Mouse (Mus musculus) MEL (cell line): ENCODE data around the gene Zfp462. TPM values are rescaled to one million over a fixed set of nuclear protein-coding genes. Genes with fewer than 3 reads are reported as not detected.

Source experiments
- DNase-seq: peaks from one replicate; pipeline ENCODE4 v3.0.0; 2011; ENCODE audit warnings: low read depth, low spot score
- H3K27ac ChIP-seq: 2 replicates; pipeline ENCODE4 v1.5.1; 2012; ENCODE audit warnings: low read depth, mild to moderate bottlenecking, control low read depth, low read length, moderate library complexity; ENCODE audit not compliant: control insufficient read depth
- H3K27me3 ChIP-seq, 2 experiments: fragments of 150-350 bp in 1 of 2; sonication (generic) in 1 of 2; 2 replicates each; pipeline ENCODE4 v1.6.1; 2012; ENCODE audit warnings: low read length in 2 of 2, mild to moderate bottlenecking in 2 of 2, improper control_type of control experiment in 1 of 2, moderate library complexity in 1 of 2; ENCODE audit not compliant: insufficient read depth in 2 of 2, control insufficient read depth in 1 of 2
- H3K36me3 ChIP-seq, 2 experiments: 2 replicates each; pipeline ENCODE4 v1.6.1; 2012 to 2014; ENCODE audit warnings: low read length in 2 of 2, improper control_type of control experiment in 1 of 2, inconsistent platforms in 1 of 2, mild to moderate bottlenecking in 1 of 2; ENCODE audit not compliant: insufficient read depth in 2 of 2, control insufficient read depth in 1 of 2
- H3K4me1 ChIP-seq, 2 experiments: fragments of 150-350 bp in 1 of 2; sonication (generic) in 1 of 2; 2 replicates each; pipeline ENCODE4 v1.6.1; 2012; ENCODE audit warnings: low read length in 2 of 2, improper control_type of control experiment in 1 of 2, mild to moderate bottlenecking in 1 of 2; ENCODE audit not compliant: insufficient read depth in 2 of 2, control insufficient read depth in 1 of 2
- H3K4me3 ChIP-seq, 2 experiments: fragments of 150-350 bp in 1 of 2; sonication (generic) in 1 of 2; 2 replicates each; pipeline ENCODE4 v1.5.1; 2012; ENCODE audit warnings: low read depth in 2 of 2, low read length in 2 of 2, mild to moderate bottlenecking in 2 of 2, moderate library complexity in 2 of 2, control low read depth in 1 of 2, improper control_type of control experiment in 1 of 2; ENCODE audit not compliant: control insufficient read depth in 1 of 2, insufficient read depth in 1 of 2
- H3K79me2 ChIP-seq: 2 replicates; pipeline ENCODE4 v1.6.1; 2012; ENCODE audit warnings: mild to moderate bottlenecking, low read length, moderate library complexity; ENCODE audit not compliant: control insufficient read depth, poor library complexity, insufficient read depth
- H3K9ac ChIP-seq: 2 replicates; pipeline ENCODE4 v1.6.1; 2012; ENCODE audit warnings: low read depth, mild to moderate bottlenecking, control low read depth, low read length, moderate library complexity; ENCODE audit not compliant: control insufficient read depth, poor library complexity, severe bottlenecking
- H3K9me3 ChIP-seq: fragments of 150-350 bp; sonication (generic); replicated peaks from 2 replicates; pipeline ENCODE4 v1.6.1; 2012; ENCODE audit warnings: mild to moderate bottlenecking, low read length, improper control_type of control experiment, moderate library complexity; ENCODE audit not compliant: insufficient read depth
- BHLHE40 ChIP-seq: IDR thresholded peaks from 2 replicates; pipeline ENCODE4 v1.6.1; 2012; ENCODE audit warnings: low read depth, mild to moderate bottlenecking, inconsistent platforms, low read length, improper control_type of control experiment, borderline replicate concordance
- CHD1 ChIP-seq: IDR thresholded peaks from 2 replicates; pipeline ENCODE4 v1.6.1; 2012; ENCODE audit warnings: low read depth, mild to moderate bottlenecking, inconsistent platforms, low read length, improper control_type of control experiment
- CTCF ChIP-seq, 3 experiments: IDR thresholded peaks in 2 of 3; conservative IDR thresholded peaks in 1 of 3; 2 replicates each; pipeline ENCODE4 v1.5.1; 2011 to 2012; ENCODE audit warnings: low read length in 3 of 3, low read depth in 2 of 3, mild to moderate bottlenecking in 2 of 3, improper control_type of control experiment in 1 of 3, inconsistent platforms in 1 of 3, mixed read lengths in 1 of 3, moderate library complexity in 1 of 3; ENCODE audit not compliant: control insufficient read depth in 1 of 3, insufficient read depth in 1 of 3, poor library complexity in 1 of 3, severe bottlenecking in 1 of 3
- E2F4 ChIP-seq: IDR thresholded peaks from 2 replicates; pipeline ENCODE4 v1.6.1; 2011; ENCODE audit warnings: low read depth, low read length, improper control_type of control experiment, borderline replicate concordance
- ELF1 ChIP-seq: IDR thresholded peaks from 2 replicates; pipeline ENCODE4 v1.6.1; 2014; ENCODE audit warnings: low read depth, mild to moderate bottlenecking, inconsistent platforms, low read length, improper control_type of control experiment, moderate library complexity
- EP300 ChIP-seq, 2 experiments: IDR thresholded peaks; 2 replicates each; pipeline ENCODE4 v1.6.1; 2011; ENCODE audit warnings: improper control_type of control experiment in 2 of 2, low read length in 2 of 2, low read depth in 1 of 2, mild to moderate bottlenecking in 1 of 2
- JUND ChIP-seq: IDR thresholded peaks from 2 replicates; pipeline ENCODE4 v1.6.1; 2011; ENCODE audit warnings: low read depth, mild to moderate bottlenecking, improper control_type of control experiment, low read length
- KAT2A ChIP-seq: conservative IDR thresholded peaks from 2 replicates; pipeline ENCODE4 v1.6.1; 2012; ENCODE audit warnings: low read depth, low read length, improper control_type of control experiment, inconsistent platforms
- MAX ChIP-seq: IDR thresholded peaks from 2 replicates; pipeline ENCODE4 v1.6.1; 2011; ENCODE audit warnings: low read length, improper control_type of control experiment
- MAZ ChIP-seq: IDR thresholded peaks from 2 replicates; pipeline ENCODE4 v1.6.1; 2012; ENCODE audit warnings: low read depth, mild to moderate bottlenecking, inconsistent platforms, low read length, improper control_type of control experiment
- MEF2A ChIP-seq: IDR thresholded peaks from 2 replicates; pipeline ENCODE4 v1.6.1; 2014; ENCODE audit warnings: low read depth, mild to moderate bottlenecking, inconsistent platforms, low read length, improper control_type of control experiment; ENCODE audit not compliant: poor library complexity, insufficient replicate concordance, severe bottlenecking; ENCODE audit errors: extremely low read depth
- POLR2AphosphoS2 ChIP-seq: IDR thresholded peaks from 2 replicates; pipeline ENCODE4 v1.6.1; 2011; ENCODE audit warnings: low read length, improper control_type of control experiment
- SIN3A ChIP-seq: IDR thresholded peaks from 2 replicates; pipeline ENCODE4 v1.6.1; 2012; ENCODE audit warnings: low read length, improper control_type of control experiment, inconsistent platforms
- TAL1 ChIP-seq: IDR thresholded peaks from 2 replicates; pipeline ENCODE4 v1.6.1; 2012; ENCODE audit warnings: mild to moderate bottlenecking, inconsistent platforms, low read length, moderate library complexity, mixed read lengths
- USF1 ChIP-seq: IDR thresholded peaks from 2 replicates; pipeline ENCODE4 v1.6.1; 2014; ENCODE audit warnings: low read depth, mild to moderate bottlenecking, inconsistent platforms, low read length, improper control_type of control experiment, moderate library complexity
- USF2 ChIP-seq, 2 experiments: IDR thresholded peaks; 2 replicates each; pipeline ENCODE4 v1.6.1; 2011 to 2012; ENCODE audit warnings: improper control_type of control experiment in 2 of 2, low read length in 2 of 2, borderline replicate concordance in 1 of 2, inconsistent platforms in 1 of 2, low read depth in 1 of 2, mild to moderate bottlenecking in 1 of 2; ENCODE audit not compliant: insufficient read depth in 1 of 2
- ZMIZ1 ChIP-seq: IDR thresholded peaks from 2 replicates; pipeline ENCODE4 v1.6.1; 2012; ENCODE audit warnings: low read depth, mild to moderate bottlenecking, inconsistent platforms, low read length, improper control_type of control experiment, moderate library complexity
- polyA plus RNA-seq, 2 experiments: library from polyadenylated mRNA; stranded (reverse) in 1 of 2; unstranded in 1 of 2; fragments of >175 nt in 1 of 2; fragments of >200 nt in 1 of 2; gene quantifications; 2 replicates each; pipeline versions ENCODE4 v1.2.1 to v1.2.4; 2012; ENCODE audit warnings: low replicate concordance in 2 of 2, low read depth in 1 of 2; ENCODE audit not compliant: insufficient read length in 2 of 2, insufficient read depth in 1 of 2, missing spikeins in 1 of 2
- total RNA-seq: library from RNA; depleted of rRNA; stranded (reverse); fragments of 300-350 nt; gene quantifications from 2 replicates; pipeline ENCODE4 v1.2.3, GENCODE M21; 2012

Gene Zfp462
- total and polyA plus RNA-seq, 3 experiments, result not detected

DNA sequence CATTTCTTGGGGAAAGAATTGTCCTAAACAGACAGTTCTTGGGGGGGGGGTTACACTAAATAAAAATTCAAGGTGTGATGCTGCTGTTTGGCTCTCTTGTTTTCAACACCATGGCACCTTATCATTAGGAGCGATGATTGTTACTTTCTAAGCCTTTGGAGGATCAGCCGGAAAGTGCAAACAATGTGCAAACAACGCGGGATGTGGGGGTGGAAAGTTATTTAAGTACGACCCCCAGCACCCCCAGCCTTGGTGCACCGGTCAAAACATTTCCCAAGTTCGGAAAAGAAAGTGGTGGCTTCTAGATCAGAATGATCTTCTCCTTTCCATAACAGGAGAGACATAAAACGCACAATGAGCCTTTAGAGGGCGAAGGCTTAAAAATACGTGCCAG lies 1.8 kb downstream of the Zfp462 start:
- Histone ChIP-seq H3K4me3 (no peak overlapping the region), H3K27me3 (no peaks in the 10 kb centered on the region)

DNA sequence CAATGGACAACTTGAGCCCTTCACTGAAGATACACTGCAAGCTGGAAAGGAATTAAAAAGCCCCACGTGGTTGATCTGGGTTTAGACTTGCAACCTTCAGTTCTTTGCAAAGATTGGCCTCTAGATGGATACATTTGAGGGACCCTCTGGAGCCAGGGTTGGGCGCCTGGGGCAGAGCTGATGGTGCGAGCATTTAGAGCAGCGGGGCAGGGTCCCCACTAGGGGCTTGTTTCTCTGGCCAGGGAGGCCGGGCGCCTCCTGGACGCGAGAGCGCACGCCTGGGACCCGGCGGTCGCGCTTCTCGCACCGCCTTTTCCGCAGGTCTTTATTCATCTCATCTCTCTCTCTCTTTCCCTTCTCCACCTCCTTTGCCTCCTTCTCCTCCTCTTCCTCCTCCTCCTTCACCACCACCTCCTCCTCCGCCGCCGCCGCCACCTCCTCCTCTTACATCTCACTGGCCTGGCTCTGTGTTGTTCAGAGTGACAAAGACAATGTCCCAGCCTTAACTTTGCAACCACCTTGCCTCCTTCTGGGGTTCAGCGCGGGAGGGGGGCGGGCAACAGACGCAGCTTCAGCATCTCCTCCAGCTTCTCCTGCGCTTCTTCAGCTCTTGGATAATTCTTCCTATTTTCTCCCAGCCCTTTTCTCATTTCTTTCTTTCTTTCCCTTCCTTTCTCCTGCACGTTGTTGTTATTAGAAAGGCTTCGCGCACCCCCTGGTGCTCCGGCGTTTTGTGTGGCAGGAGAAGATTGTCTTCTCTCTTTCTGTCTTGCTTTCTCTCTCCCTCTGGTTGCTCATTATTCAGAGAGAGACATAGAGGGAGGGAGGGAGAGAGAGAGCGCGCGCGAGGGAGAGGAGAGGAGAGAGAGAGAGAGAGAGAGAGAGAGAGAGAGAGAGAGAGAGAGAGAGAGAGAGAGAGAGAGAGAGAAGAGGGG lies 2.5 kb downstream of the Zfp462 start:
- no peak overlapping the region for H3K4me3 ChIP-seq
- no peak for DNase-seq
- H3K4me1 ChIP-seq, result no peaks in the 10 kb centered on the region
- no peaks in the 10 kb centered on the region for H3K36me3 ChIP-seq
- no peaks in the 10 kb centered on the region for H3K79me2 ChIP-seq
- TF ChIP-seq MAX (no peak), CTCF (IDR thresholded peaks at IDR 0.05 in 2 of 3, conservative IDR thresholded peaks at IDR 0.05 in 1 of 3; ENCODE audit: control insufficient read depth in 1 of 3, insufficient read depth in 1 of 3, low read depth in 2 of 3, low read length in 3 of 3, poor library complexity in 1 of 3, severe bottlenecking in 1 of 3) (no peak), ZMIZ1 (no peak)
- no peaks in the 10 kb centered on the region for H3K27me3 ChIP-seq
- H3K9me3 ChIP-seq, result no peaks in the 10 kb centered on the region
- no peak overlapping the region for H3K27ac ChIP-seq
- H3K9ac ChIP-seq, result no peak overlapping the region

More for the DNA sequence above, 1.8 kb downstream of the Zfp462 start:
- no peak for DNase-seq
- Histone ChIP-seq H3K9me3 (no peaks in the 10 kb centered on the region), H3K4me1 (no peaks in the 10 kb centered on the region), H3K27ac (no peak overlapping the region), H3K79me2 (no peaks in the 10 kb centered on the region), H3K9ac (no peak overlapping the region), H3K36me3 (no peaks in the 10 kb centered on the region)
- TF ChIP-seq MEF2A (no peak), E2F4 (no peak), TAL1 (no peak), EP300 (IDR thresholded peaks at IDR 0.05; ENCODE audit: low read depth in 1 of 2, low read length in 2 of 2) (no peak), USF2 (IDR thresholded peaks at IDR 0.05; ENCODE audit: borderline replicate concordance in 1 of 2, insufficient read depth in 1 of 2, low read depth in 1 of 2, low read length in 2 of 2) (no peak), CHD1 (no peak), MAZ (no peak), POLR2AphosphoS2 (no peak), USF1 (no peak), SIN3A (no peak), KAT2A (no peak), ELF1 (no peak), BHLHE40 (no peak), JUND (no peak)
